Mouse (Mus musculus) hindbrain, postnatal 0 days (tissue): ENCODE measurements around the gene Ipcef1. TPM values are rescaled to one million over a fixed set of nuclear protein-coding genes. Genes with fewer than 3 reads are reported as not detected.
A peak's percentile ranks its signal among the peaks of the same experiment; 100 is the strongest.

Experiments used
- ATAC-seq: fragments of 200-750 bp; cut with Nextera tagmentation; 2 replicates; pipeline ENCODE4 v1.8.0; 2017; ENCODE audit warnings: mild to moderate bottlenecking, moderate TSS enrichment, moderate library complexity
- DNase-seq: peaks from one replicate; pipeline ENCODE4 v3.0.0-alpha.2; 2015; ENCODE audit warnings: low spot score
- H3K27ac ChIP-seq: fragments of 300-500 bp; sonication (generic); 2 replicates; pipeline ENCODE4 v1.5.1; 2014; ENCODE audit warnings: mild to moderate bottlenecking
- H3K27me3 ChIP-seq: fragments of 300-500 bp; sonication (generic); 2 replicates; pipeline ENCODE4 v1.6.1; 2014; ENCODE audit warnings: low read length, mixed read lengths; ENCODE audit not compliant: insufficient read depth
- H3K36me3 ChIP-seq: fragments of 300-500 bp; sonication (generic); 2 replicates; pipeline ENCODE4 v1.6.1; 2014; ENCODE audit warnings: low read length, mixed read lengths; ENCODE audit not compliant: insufficient read depth
- H3K4me1 ChIP-seq: fragments of 300-500 bp; sonication (generic); 2 replicates; pipeline ENCODE4 v1.6.1; 2014; ENCODE audit warnings: antibody characterized with exemption, low read length, mixed read lengths; ENCODE audit not compliant: insufficient read depth
- H3K4me2 ChIP-seq: fragments of 300-500 bp; sonication (generic); 2 replicates; pipeline ENCODE4 v1.6.1; 2014; ENCODE audit warnings: low read depth, mild to moderate bottlenecking, low read length, moderate library complexity, mixed read lengths
- H3K4me3 ChIP-seq: fragments of 300-500 bp; sonication (generic); 2 replicates; pipeline ENCODE4 v1.5.1; 2014; ENCODE audit warnings: low read length
- H3K9ac ChIP-seq: fragments of 300-500 bp; sonication (generic); replicated peaks from 2 replicates; pipeline ENCODE4 v1.6.1; 2014; ENCODE audit warnings: mild to moderate bottlenecking, low read length, moderate library complexity, mixed read lengths
- H3K9me3 ChIP-seq: fragments of 300-500 bp; sonication (generic); 2 replicates; pipeline ENCODE4 v1.6.1; 2016; ENCODE audit warnings: low read length, mixed read lengths
- CTCF ChIP-seq: IDR thresholded peaks from 2 replicates; pipeline ENCODE4 v1.5.1; 2016; ENCODE audit warnings: antibody characterized with exemption, control low read depth, low read depth
- WGBS: fragments of 180-500 bp; shearing (Covaris S2); extraction: QIAGEN DNeasy Blood & Tissue Kit; methylation state at CpG from one replicate; pipeline ENCODE4 v1.1.7; 2014; 5-methylcytosine and 5-hydroxymethylcytosine counted together
- polyA plus RNA-seq: library from polyadenylated mRNA; unstranded; fragments of >200 nt; fragmentation: Nextera tagmentation; extraction: Ambion mirVana; gene quantifications from 2 replicates; pipeline ENCODE4 v1.2.1, GENCODE M21; 2015
- total RNA-seq: library from RNA; depleted of rRNA; stranded (reverse); fragments of >200 nt; gene quantifications from 2 replicates; pipeline ENCODE4 v1.2.3, GENCODE M21; 2014

Gene Ipcef1
- total and polyA plus RNA-seq, 2 experiments from 2014 or later = 3.0 to 12.2 TPM

DNA sequence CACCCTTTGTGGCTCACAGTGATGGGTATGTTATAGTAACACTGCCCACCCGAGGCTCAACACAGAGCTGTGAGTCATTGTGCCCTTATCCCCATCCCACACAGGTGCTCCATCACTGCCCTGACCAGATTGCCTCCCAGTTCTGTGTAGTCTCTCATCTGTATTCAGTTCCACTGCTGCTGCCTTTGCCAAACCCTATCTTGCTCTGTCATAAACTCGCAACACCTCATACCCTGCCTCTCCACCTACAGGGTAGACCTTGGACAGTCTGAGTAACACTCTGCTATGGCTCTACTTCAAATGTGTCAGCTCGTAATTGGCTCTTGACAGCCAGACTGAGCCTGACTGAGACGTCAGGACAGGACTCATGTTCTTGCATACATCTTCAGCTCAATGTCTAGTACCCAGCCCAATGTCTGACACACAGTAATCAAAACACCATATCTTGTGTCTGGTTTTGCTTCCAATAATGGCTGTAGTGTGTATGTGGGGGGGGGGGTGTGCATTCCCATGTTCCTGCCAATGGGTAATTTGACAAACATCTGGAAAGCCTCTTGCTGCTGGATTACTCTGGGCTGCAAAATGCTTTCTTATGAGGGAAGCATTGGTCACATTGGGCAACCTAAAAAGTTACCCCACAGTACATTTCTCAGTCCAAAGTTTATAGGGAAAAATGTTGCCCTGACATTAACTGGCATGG, 64.7 kb downstream of the Ipcef1 start:
- no peak overlapping the region for H3K27ac ChIP-seq
- no peak for TF ChIP-seq CTCF
- H3K4me2 ChIP-seq = no peak overlapping the region
- H3K27me3 ChIP-seq = no peaks in the 10 kb centered on the region
- no peak for ATAC-seq
- H3K36me3 ChIP-seq = no peaks in the 10 kb centered on the region
- WGBS = 73% methylated on average over 4 of the region's 4 CpGs
- no peaks in the 10 kb centered on the region for H3K9me3 ChIP-seq
- H3K4me3 ChIP-seq = no peak overlapping the region
- H3K9ac ChIP-seq = no peak overlapping the region
- DNase-seq = no peak
- no peaks in the 10 kb centered on the region for H3K4me1 ChIP-seq

DNA sequence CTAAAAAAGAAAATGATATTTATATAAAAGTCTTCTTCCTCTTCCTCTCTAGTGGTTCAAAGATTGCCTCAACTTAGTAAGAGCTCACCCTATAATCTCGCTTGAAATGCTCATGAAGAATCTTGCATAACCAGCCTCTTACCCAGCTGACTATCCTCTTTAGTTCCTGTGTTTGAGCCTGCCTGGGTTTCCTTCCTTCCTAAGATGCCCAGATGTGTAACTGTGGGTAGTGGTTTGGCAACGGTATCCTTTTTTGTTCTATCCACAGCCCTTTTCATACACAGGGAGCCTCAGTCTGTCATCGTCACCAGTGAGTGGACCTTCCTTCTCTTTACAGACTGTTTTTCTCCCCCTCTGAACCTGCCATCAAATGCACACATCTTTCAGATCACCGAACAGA, 66.0 kb downstream of the Ipcef1 start:
- TF ChIP-seq CTCF = no peak
- ATAC-seq (no peak), DNase-seq (no peak)
- Histone ChIP-seq H3K27me3 (no peaks in the 10 kb centered on the region), H3K27ac (no peak overlapping the region), H3K4me3 (no peak overlapping the region), H3K4me2 (no peak overlapping the region), H3K36me3 (no peaks in the 10 kb centered on the region), H3K4me1 (no peaks in the 10 kb centered on the region), H3K9me3 (no peaks in the 10 kb centered on the region), H3K9ac (no peak overlapping the region)
- 92% methylated on average over 4 of the region's 4 CpGs for WGBS

DNA sequence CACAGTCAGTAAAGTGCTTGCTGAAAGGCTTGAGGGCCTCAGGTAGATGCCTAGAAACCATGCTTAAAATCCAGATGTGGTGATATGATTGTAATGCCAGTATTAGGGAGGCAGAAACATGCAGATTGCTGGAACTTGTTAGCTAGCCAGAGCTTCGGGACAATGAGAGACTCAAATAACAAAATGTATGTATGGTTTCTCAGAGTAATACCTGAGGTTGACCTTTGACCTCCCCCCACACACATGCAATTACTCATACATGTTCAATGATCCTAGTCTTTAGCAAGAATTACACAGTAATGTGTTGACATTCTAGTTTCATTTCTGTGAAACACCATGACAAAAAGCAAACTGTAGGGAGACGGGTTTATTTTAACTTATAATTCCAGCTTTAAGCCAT, 68.8 kb downstream of the Ipcef1 start:
- ATAC-seq = no peak
- Histone ChIP-seq H3K9me3 (no peaks in the 10 kb centered on the region), H3K9ac (no peak overlapping the region), H3K27ac (no peak overlapping the region), H3K4me1 (no peaks in the 10 kb centered on the region), H3K36me3 (no peaks in the 10 kb centered on the region), H3K4me2 (no peak overlapping the region), H3K4me3 (no peak overlapping the region), H3K27me3 (no peaks in the 10 kb centered on the region)
- DNase-seq = no peak
- WGBS = 92% methylated on average over 2 of the region's 2 CpGs
- TF ChIP-seq CTCF = no peak

DNA sequence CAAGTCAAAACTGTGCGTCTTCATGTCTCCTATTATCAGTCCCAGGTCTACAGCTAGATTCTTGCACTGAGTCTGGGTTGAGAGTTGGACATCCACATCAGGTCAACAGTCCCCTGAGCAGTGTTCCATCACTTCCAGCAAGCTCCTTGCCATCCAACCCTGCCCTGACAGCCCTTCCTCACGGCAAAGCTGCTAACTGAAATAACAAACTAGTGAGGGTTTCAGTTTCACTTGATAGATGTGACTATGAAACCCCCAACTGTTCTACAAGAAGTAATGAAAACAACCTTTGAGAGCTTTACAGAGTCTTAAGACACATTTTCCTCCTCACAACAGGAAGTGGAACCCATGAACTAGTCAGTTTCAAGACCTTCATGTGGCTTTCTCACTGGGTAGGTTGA, 69.5 kb downstream of the Ipcef1 start:
- Histone ChIP-seq H3K4me3 (no peak overlapping the region), H3K27me3 (no peaks in the 10 kb centered on the region), H3K9ac (no peak overlapping the region), H3K27ac (no peak overlapping the region), H3K4me2 (no peak overlapping the region), H3K36me3 (no peaks in the 10 kb centered on the region), H3K4me1 (no peaks in the 10 kb centered on the region), H3K9me3 (no peaks in the 10 kb centered on the region)
- no peak for TF ChIP-seq CTCF
- DNase-seq = no peak
- no peak for ATAC-seq
- 89% methylated on average over 2 of the region's 2 CpGs for WGBS

DNA sequence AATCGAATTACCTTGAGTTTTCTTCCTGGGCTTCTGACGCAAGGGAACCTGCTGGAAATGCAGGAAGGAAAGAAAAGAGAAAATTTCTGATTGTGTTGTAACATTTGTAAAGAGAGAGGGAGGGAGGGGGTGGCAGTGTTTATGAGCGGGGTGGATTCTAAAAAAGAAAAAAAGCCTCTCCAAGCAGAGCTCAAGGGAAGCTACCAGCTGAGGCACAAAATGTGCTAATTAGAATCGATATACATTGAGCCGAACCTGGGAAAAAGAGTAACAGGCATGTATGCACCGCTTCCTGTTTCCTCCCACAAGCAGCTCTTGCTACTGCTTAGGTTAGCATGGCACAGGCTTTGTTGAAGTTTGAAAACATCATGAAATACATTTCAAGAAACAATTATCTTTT, 72.0 kb downstream of the Ipcef1 start:
- peak overlapping the region; percentile 49 for H3K9ac ChIP-seq
- H3K36me3 ChIP-seq = no peaks in the 10 kb centered on the region
- no peaks in the 10 kb centered on the region for H3K27me3 ChIP-seq
- peak overlapping the region; percentile 31 for H3K4me3 ChIP-seq
- peak; percentile 51 for DNase-seq
- WGBS = 14% methylated on average over 6 of the region's 6 CpGs
- peak overlapping the region; percentile 51; the same call in 1 of the 2 replicates for H3K27ac ChIP-seq
- no peaks in the 10 kb centered on the region for H3K9me3 ChIP-seq
- no peak for TF ChIP-seq CTCF
- peak; percentile 39; the same call in 1 of the 2 replicates for ATAC-seq
- H3K4me1 ChIP-seq = no peaks in the 10 kb centered on the region
- H3K4me2 ChIP-seq = peak overlapping the region; percentile 53

DNA sequence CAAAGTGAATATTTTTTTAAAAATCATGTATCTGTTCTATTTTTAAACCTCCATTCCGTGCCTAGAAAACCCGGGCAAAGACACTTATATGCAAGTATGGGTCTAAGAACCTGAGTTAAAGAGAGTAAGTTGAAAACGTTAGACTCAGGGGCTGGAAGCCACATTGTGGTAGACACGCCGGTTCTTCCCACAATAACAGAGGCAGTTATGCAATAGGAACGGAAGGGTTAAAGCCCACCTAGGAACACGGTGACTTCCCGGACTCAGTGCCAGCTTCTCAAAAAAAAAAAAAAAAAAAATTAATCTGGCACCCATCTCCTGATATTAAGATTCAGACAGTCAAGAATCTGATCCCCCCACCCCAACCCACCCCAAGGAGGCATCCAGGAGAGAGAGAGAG, 72.5 kb downstream of the Ipcef1 start:
- H3K27me3 ChIP-seq = no peaks in the 10 kb centered on the region
- ATAC-seq (peak; percentile 48), DNase-seq (peak; percentile 33)
- H3K4me2 ChIP-seq = peak overlapping the region; percentile 53
- 25% methylated on average over 8 of the region's 8 CpGs for WGBS
- no peak for TF ChIP-seq CTCF
- no peaks in the 10 kb centered on the region for H3K4me1 ChIP-seq
- H3K9me3 ChIP-seq = no peaks in the 10 kb centered on the region
- H3K4me3 ChIP-seq = peak overlapping the region; percentile 31
- peak overlapping the region; percentile 49 for H3K9ac ChIP-seq
- H3K36me3 ChIP-seq = no peaks in the 10 kb centered on the region
- peak overlapping the region; percentile 51; the same call in 1 of the 2 replicates for H3K27ac ChIP-seq

DNA sequence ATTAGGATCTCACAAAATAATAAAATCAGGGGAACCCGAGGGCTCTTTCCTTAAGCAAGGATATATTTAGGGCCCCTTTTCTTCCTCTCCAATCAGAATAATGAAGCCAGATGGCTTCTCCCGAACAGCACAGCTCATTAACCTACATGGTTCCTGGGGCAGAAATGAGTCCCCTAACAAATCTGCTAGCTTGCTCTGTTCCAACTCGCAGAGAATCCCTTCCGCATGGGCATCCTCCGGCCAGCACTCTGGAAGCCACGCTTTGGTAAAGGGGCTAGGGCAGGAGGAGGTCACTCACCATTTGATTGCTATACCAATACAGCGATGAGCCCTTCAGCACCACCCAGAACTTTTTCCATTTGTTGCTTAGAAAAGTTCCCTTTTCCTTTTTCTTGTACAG, 73.1 kb downstream of the Ipcef1 start:
- peak; percentile 41 for DNase-seq
- H3K36me3 ChIP-seq = no peaks in the 10 kb centered on the region
- H3K4me3 ChIP-seq = peak overlapping the region; percentile 31; the same call in 1 of the 2 replicates
- no peak overlapping the region for H3K9ac ChIP-seq
- H3K27ac ChIP-seq = no peak overlapping the region; the same call in 1 of the 2 replicates
- no peaks in the 10 kb centered on the region for H3K9me3 ChIP-seq
- peak; percentile 71 for ATAC-seq
- no peak for TF ChIP-seq CTCF
- no peaks in the 10 kb centered on the region for H3K4me1 ChIP-seq
- WGBS = 46% methylated on average over 7 of the region's 7 CpGs
- peak overlapping the region; percentile 53 for H3K4me2 ChIP-seq
- no peaks in the 10 kb centered on the region for H3K27me3 ChIP-seq
